Mouse (Mus musculus) layer of hippocampus, postnatal 25 days (tissue): ENCODE measurements around the gene Gm12248. TPM values are rescaled to one million over a fixed set of nuclear protein-coding genes. Genes with fewer than 3 reads are reported as not detected.

Source experiments
- DNase-seq, 2 experiments: peaks; one replicate each; pipeline ENCODE4 v3.0.0; 2022; ENCODE audit warnings: mixed read lengths in 2 of 2, low spot score in 1 of 2; ENCODE audit errors: extremely low spot score in 1 of 2
- total RNA-seq, 2 experiments: library from RNA; stranded (reverse); gene quantifications; 2 replicates each; pipeline ENCODE4 v1.2.3; 2021

The Gm12248 gene
- total RNA-seq, 2 experiments from 2014 or later, result not detected

DNA sequence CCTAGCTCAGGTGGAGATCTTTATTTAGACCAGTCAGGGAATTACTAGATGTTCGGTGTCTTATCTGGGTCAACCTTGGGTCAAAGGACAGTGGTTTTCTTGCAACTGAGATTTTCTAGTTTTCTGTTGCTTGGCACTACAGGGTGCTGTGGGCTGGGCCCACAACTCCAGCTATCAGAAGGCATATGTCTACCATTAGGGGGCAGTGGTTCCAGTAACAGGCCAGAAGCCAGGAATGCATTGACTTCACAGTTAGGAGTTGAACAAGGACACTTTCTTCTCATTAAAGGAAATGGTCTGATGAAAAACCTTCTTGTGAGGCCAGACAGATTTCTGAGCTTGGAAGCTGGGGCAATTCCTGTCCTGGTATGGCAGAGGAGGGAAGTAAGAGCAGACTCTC is 53.9 kb downstream of the Gm12248 start:
- no peak for DNase-seq

DNA sequence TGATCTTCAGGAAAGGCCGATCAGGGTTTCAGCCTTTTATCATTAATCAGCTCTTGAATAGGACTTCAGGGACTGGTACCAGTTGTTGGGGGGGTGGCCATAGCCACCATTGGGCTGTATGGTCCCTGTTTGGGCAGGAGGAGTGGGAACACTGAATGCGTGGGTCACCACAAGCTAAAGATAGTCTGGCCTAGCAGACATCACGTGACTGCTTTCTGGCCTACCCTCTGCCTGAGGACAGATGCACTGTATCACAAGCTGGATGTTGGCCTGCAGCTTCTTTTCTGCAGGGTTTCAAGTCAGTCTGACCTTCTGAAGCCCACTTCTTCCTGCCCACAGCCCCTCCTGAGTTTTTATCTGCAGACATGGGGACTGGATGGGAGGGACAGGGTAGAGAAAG is 59.3 kb downstream of the Gm12248 start:
- DNase-seq, result no peak

DNA sequence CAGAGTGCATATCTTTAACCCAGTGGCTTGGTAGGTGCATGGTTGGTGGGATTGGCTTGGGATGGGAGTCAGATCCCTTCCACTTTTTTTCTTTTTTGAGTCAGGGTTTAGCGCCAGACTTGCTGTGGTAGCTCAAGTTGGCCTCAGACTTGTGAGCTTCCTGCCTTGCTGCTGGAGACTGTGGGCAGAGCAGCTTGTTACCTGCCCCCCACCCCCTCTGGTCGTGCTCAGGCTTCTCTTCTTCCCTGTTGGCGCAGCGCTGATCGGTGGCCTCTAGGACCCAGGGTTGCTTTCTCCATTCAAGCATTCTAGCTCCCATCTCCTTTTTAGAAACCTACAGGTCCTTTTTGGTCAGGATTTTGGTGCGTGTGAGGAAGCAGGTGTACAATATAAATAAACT is 61.8 kb downstream of the Gm12248 start:
- DNase-seq, result no peak

DNA sequence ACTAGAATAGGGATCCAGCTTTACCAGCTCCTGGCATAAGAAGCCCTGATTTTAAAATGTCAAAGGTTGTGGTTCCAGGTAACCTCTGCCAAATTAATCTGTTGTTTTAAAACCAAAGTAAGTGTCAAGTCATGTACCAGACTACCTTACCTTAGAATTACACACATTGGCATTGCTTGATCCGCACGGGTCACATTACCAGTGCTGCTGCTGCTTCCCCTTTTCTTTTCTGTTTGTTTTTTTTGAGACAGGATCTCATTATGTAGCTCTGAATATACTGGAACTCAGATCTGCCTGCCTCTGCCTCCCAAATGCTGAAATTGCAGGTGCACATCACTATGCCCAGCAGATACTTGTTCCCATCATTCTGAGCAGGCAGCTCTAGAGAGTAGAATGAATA is 63.1 kb downstream of the Gm12248 start:
- no peak for DNase-seq

DNA sequence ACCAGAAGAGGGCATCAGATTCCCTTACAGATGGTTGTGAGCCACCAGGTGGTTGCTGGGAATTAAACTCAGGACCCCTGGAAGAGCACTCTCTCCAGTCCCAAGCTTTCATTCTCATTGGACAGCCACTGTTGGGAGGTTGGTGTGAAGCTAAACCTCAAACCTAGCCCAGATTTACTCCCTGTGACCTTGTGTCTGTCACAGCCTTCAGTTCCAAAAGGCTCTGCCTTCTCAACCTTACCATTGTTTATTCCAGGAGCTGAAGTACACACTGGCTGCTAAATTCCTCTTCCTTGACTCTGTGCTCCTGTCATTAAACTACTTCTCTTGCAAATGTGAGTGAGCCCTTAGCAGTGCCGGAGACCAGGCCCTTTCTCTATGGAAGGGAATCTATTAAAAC is 64.0 kb downstream of the Gm12248 start:
- DNase-seq, result no peak

DNA sequence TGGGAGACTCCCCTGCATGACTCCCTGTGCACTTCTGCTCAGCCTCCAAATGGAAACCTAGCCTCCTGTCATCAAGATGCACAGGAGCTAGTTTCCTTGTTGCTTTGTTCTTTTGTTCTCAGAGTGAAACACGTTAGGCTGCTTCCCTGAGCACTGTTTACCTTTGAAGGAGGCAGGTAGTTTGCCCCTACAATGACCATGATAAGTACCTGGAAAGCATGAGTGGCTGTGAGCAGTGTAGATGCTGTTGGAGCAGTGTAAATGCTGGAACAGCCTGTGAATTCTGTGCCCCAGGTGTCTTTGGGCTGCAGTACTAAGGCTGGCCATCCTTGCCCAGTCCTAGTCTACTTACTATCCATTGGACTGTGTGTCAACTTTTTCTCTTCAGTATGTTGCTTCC is 66.1 kb downstream of the Gm12248 start:
- no peak for DNase-seq

DNA sequence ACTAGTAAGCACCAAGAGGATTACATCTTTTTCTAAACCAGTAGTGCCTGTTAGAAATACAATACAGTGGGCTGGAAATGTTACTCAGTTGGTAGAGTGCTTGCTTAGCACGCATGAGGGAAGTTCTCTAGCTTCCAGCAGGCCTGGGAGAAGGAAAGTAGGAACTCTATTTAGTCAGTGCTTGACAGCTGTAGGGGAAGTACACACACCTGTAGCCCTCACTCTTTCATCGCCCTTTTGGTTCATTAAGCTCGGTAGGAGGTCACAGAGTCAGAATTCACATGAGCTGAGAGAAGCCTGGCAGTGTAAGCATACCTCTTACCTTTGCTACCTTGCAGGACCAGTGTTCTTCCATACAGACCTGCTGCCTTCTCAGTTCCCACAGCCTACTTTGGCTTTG is 66.6 kb downstream of the Gm12248 start:
- DNase-seq, result no peak

DNA sequence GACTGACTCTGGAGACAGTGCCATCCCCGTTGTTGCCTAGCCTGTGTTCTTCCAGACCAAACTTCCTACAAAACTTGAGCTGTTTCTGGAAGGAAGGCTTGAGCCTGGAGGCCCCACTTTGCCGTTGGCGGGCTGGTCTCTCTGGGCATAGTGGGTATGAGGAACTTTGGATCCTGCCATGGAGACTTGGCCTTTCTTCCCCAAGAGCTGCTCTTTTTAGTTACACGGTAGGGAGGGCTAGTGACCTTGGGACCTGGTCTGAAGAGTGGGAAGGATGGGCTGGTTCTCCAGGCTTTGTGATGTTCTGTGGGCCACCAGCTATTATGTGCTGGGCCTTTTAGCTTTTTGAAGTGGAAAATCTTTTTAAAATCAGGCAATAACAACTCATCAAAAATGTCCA is 67.1 kb downstream of the Gm12248 start:
- no peak for DNase-seq

DNA sequence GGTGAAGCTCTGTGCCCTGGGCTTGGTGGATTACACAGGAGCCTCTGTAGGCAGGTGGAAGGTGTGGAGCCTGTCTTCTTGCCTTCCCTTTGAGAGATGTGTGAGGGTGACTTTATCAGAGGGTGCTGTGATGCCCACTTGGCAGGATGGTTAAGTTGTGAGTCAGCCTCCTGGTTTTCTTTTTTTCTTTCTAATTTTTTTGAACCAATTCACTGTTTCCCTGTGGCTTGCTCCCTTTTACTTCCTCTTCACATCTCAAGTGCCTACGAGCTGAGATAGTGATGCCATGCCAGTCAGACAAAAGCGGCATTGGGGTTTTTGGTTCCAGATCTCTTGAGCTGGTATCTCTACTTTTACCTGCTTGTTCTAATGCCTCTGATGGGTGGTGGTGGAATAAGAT is 68.3 kb downstream of the Gm12248 start:
- DNase-seq, result no peak

DNA sequence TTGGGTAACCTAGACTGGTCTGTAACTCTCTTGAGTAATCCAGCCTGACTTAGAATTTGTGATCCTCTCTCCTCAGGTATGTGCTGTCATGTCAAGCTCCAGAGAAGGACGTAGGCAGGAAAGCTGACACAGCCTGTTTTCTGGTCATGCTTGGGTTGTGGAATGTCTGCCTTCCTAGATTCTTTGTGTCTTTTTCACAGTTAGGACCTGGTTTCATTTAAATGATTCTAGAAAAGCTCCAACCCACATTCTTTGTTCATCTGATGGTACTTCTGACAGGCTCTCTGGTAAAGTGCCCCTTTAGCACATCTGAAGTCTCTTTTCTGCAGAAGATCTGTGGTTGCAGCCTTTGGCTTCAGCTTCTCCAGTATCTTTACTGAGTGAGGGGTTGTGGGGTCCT is 68.7 kb downstream of the Gm12248 start:
- DNase-seq, result no peak

DNA sequence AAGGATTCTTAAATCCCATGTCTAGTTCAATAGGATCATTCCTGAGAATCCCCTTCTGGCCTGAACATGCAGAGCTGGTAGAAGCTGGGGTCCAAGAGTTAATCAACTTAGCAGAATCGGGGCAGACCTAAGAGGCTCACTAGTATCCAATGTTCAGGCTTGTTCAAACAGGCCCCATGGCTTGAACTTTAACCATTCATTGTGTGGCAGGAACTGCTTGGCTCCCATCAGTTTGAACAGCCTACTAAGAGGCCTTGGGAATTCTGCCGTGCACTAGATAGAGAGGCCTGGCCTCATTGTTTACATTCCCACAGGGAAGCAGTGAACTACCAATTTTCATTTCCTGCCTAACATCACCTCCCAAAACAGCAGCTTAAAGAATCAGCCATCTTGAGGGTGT is 71.3 kb downstream of the Gm12248 start:
- DNase-seq, result no peak

DNA sequence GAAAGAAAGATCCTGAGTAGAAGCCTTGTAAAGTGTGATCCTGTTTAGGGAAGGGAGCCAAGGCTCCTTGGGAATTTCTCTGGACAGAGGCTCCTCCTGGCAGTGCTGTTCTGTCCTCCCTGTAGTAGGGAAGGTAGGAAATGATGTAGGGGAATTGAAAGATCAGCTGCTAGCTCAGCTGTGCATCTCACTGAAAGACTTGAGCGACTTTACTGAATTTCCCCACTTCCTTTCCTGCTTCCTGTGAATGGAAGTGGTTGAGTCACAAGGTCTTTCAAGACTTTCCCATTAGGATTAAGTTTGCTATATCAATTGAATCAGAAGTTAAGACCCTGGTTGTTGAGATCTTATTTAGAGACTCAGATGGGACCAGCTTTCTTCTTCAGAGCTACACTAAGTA is 71.8 kb downstream of the Gm12248 start:
- no peak for DNase-seq

DNA sequence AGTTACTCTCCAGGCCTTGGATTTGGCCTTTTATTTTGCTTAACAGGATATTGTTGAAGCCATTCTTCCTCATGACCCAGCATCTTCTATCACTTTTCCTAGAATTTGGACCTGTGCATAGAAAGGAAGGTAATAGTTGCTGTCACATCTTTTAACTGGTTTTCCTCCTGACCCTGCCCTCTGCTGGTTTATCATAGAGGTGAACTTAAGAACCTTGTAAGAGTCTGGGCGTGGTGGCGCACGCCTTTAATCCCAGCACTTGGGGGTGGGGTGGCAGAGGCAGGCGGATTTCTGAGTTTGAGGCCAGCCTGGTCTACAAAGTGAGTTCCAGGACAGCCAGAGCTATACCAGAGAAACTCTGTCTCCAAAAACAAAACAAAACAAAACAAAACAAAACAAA is 74.2 kb downstream of the Gm12248 start:
- no peak for DNase-seq

DNA sequence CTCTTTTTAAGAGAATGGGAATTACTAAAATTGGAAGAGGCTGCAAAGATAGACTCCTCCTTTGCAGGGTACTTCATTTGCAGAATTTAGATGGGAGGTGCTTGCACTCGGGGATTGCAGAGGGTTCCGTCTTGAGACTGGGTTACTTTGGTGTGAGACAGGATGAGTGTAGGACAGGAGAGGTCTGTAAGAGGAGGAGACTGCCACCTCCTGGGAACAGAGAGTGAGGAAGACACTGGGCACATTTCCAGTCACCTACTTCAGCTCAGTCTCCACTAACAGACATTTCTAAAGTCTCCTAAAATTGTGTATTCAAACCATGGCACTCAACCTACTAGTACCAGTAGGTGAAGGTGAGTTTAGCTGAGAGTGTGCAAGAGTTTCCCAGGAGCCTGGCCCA is 74.6 kb downstream of the Gm12248 start:
- DNase-seq, result no peak

DNA sequence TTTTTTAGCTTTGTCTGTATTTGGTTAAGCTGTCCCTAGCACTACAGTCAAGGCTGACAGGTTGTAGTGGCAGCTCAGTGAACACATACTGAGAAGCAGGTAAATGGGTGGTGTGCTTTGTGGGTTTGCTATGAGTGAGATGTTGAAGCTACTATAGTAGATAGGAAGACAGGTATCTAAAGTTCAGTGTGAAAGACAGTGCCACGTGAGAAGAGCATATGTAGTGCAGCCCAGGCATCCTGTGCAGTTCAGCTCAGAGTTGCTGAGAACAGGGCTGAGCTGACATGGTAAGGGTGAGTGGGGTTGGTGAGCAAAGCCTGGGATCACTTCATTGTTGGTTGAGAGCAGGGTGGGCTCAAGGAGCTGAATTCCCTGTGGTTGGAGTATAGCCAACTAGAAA is 75.5 kb downstream of the Gm12248 start:
- DNase-seq, result no peak

DNA sequence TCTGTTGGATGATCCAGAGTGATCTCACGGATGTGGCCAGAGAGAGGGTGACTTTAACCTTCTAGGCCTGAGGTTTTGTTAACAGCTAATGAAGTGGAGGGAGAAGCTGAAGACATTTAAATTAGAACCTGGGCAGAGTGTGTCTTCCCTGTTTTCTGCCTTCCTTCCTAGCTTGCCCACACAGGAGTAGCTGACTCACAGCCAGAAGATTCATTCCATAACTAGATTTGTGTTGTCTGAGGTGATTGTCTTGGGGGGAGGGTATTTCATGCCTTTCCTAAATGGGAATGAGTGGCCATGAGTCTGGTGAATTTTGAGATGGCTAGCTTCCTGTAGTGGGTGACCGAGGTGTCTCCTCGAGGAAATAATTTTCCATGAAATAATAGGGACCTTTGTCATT is 76.6 kb downstream of the Gm12248 start:
- DNase-seq, result no peak

DNA sequence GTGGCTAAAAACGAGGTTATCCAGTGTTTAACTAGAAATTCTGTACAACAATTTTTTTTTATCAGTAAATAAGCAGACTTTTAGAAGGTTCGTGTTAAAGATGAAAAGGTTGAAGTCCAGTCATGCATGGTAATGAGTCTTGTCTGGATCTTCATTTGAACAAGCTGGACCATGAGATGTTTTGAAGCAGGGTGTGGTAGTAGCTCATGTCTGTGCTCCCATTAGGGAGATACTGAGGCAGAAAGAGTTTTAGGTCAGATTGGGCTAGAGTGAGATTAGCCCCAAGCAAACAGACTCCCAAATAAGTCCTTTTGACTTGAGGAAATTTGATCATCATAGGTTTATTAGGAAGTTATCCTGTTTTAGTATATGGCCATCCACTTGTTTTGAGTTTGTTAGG is 77.6 kb downstream of the Gm12248 start:
- no peak for DNase-seq

DNA sequence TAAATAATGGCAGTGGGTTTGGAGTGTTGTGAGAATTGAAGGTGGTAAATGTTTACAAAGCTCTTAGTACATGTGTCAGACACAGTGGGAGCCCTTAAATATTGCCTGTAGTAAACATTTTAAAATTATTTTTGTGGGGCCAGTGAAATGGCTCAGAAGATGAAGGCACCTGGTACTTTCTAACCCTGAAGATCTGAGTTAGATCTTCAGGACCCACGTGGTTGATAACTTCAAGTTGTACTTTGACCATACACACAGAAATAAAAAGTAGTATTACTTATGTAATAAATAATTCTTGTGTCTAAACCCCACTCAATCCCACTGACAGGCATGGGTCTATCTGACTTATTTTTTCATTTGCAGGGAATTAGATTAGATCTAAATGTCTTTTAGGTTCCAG is 78.3 kb downstream of the Gm12248 start:
- DNase-seq, result no peak

Other genes with a start within 250 kb of the Gm12248 start
- gene Larp1, start 84.1 kb downstream of the Gm12248 start, total RNA-seq, result 10 to 100 TPM; 84.6 to 93.1 TPM
- gene Cnot8, start 11.0 kb upstream of the Gm12248 start, total RNA-seq, result 10 to 100 TPM; 52.7 to 54.5 TPM
- gene Gemin5, start 75.4 kb upstream of the Gm12248 start, total RNA-seq, result 10 to 100 TPM; 19.2 to 20.6 TPM
- gene Mrpl22, start 78.5 kb upstream of the Gm12248 start, total RNA-seq, result 10 to 100 TPM; 28.3 to 34.8 TPM
- gene Igtp, start 106.4 kb upstream of the Gm12248 start, total RNA-seq, result 1 to 10 TPM; 1.2 to 1.5 TPM
- gene Irgm2, start 106.5 kb upstream of the Gm12248 start, total RNA-seq, result 1 to 10 TPM; 1.3 to 2.1 TPM
- not detected for gene 4930438A08Rik, start 181.7 kb upstream of the Gm12248 start, total RNA-seq
- gene Zfp692, start 213.9 kb upstream of the Gm12248 start, total RNA-seq, result 10 to 100 TPM; 19.3 to 28.6 TPM
- 10 to 100 TPM; 45.9 to 47.7 TPM for gene Zfp672, start 237.2 kb upstream of the Gm12248 start, total RNA-seq
- gene Sh3bp5l, start 237.6 kb upstream of the Gm12248 start, total RNA-seq, result 10 to 100 TPM; 55.1 to 55.8 TPM